Mouse (Mus musculus): ENCODE data around the gene C77080. TPM values are rescaled to one million over a fixed set of nuclear protein-coding genes. Genes with fewer than 3 reads are reported as not detected.
A peak's percentile ranks its signal among the peaks of the same experiment; 100 is the strongest.

C77080 gene
- polyA plus RNA-seq, 1 experiment from 2014 or later = 4.5 TPM

DNA sequence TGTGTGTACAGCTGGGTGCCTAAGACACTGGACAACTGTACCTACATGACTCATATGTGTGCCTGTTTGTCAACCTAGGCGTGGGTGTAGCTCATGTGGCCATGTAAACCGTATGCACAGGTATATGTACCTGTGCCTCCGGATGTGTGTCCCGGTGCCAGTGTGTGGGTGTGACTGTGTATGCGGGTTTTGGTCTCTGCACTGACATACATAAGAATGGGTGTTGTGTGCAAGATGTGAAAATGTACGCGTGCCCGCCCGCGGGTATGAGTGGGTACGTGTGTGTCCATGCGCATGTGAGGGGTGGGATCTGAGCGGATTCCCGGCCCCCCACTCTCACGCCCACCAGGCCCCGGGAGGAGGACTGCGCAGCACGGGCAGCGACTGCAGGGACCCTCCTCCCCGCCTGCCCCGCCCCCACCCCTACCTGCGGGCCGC is 22.6 kb downstream of the C77080 start:
- Histone ChIP-seq H3K27me3 (ENCODE audit: control insufficient read depth, insufficient read depth, low read length) (no peaks in the 10 kb centered on the region), H3K4me2 (ENCODE audit: low read depth, low read length) (peak overlapping the region; percentile 83), H3K9me3 (ENCODE audit: control insufficient read depth, low read length) (no peaks in the 10 kb centered on the region), H3K36me3 (ENCODE audit: control insufficient read depth, insufficient read depth, low read length) (no peaks in the 10 kb centered on the region), H3K4me3 (ENCODE audit: low read depth, low read length) (peak overlapping the region; percentile 74), H3K27ac (ENCODE audit: low read depth, low read length) (peak overlapping the region; percentile 60), H3K9ac (replicated peaks; ENCODE audit: low read depth, low read length) (peak overlapping the region; percentile 76), H3K4me1 (ENCODE audit: control insufficient read depth, insufficient read depth, low read length) (peaks cover 10% of the 10 kb centered on the region)
- ATAC-seq (ENCODE audit: low read depth) = peak; percentile 75
- 0% methylated on average over 21 of the region's 23 CpGs for WGBS

DNA sequence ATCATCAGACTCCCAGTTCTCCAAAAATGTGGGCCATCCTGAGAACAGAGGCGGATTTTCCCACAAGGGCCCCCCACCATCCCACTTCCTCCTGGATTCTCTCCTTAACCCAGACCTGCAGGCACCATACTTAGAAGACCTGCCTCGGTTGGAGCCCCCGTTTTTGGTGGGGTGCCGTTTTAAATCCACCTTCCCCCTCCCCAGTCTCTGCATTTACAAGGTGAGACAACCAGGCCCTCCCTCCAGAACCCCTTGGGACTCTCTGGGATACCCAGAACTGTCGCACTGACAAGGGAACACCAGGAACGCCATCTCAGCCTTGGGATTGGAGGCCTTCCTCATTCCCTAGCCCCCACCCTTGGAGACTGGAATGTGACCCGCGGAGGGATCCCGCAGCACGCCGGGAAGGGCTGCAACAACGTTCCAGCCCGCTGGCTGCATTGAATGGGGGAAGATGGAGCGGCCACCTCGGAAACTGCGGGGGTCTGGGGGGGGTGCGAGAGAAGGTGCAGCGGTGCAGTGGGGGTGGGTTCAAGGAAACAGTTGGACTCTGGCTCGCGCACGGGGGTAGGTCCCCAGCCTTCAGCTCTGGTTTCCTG is 23.3 kb downstream of the C77080 start:
- Histone ChIP-seq H3K36me3 (ENCODE audit: control insufficient read depth, insufficient read depth, low read length) (no peaks in the 10 kb centered on the region), H3K4me2 (ENCODE audit: low read depth, low read length) (peak overlapping the region; percentile 83), H3K4me1 (ENCODE audit: control insufficient read depth, insufficient read depth, low read length) (peaks cover 10% of the 10 kb centered on the region), H3K27me3 (ENCODE audit: control insufficient read depth, insufficient read depth, low read length) (no peaks in the 10 kb centered on the region), H3K9ac (replicated peaks; ENCODE audit: low read depth, low read length) (peak overlapping the region; percentile 76), H3K4me3 (ENCODE audit: low read depth, low read length) (peak overlapping the region; percentile 74), H3K27ac (ENCODE audit: low read depth, low read length) (0 out of 2 replicates have a peak overlapping the region, but pooled peaks have one; percentile 16), H3K9me3 (ENCODE audit: control insufficient read depth, low read length) (no peaks in the 10 kb centered on the region)
- peak; percentile 12; the same call in 1 of the 2 replicates for ATAC-seq (ENCODE audit: low read depth)
- WGBS = 7% methylated on average over 21 of the region's 21 CpGs

DNA sequence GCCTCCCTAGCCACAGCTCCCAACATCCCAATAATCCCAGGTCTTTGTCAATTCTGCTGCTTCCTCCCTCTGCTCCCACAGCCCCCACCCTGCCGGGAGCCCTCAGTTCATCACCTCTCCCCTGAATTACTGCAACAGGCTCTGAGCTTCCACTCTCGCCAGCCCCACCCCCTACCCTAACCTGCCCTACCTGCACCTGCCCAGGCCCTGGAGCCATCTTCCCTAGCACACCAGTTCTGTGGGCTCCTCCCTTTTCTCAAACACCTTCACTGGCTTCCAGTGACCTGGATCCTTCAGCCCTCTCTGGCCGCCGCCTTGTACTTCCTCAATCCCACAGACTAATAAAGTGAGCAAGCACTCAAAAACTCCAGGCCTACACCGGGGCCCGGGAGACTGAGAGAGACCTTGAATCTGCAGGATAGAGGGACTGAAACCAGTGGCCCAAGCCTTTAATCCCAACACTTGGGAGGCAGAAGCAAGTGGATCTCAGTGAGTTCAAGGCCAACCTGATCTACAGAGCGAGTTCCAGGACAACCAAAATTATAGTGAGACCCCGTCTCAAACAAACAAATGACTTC is 24.9 kb downstream of the C77080 start:
- no peak overlapping the region for H3K4me3 ChIP-seq (ENCODE audit: low read depth, low read length)
- H3K4me2 ChIP-seq (ENCODE audit: low read depth, low read length) = no peak overlapping the region
- no peaks in the 10 kb centered on the region for H3K36me3 ChIP-seq (ENCODE audit: control insufficient read depth, insufficient read depth, low read length)
- peaks cover 8% of the 10 kb centered on the region for H3K4me1 ChIP-seq (ENCODE audit: control insufficient read depth, insufficient read depth, low read length)
- no peaks in the 10 kb centered on the region for H3K27me3 ChIP-seq (ENCODE audit: control insufficient read depth, insufficient read depth, low read length)
- ATAC-seq (ENCODE audit: low read depth) = no peak
- H3K27ac ChIP-seq (ENCODE audit: low read depth, low read length) = no peak overlapping the region
- no peak overlapping the region for H3K9ac ChIP-seq (replicated peaks; ENCODE audit: low read depth, low read length)
- 83% methylated on average over 8 of the region's 8 CpGs for WGBS
- H3K9me3 ChIP-seq (ENCODE audit: control insufficient read depth, low read length) = no peaks in the 10 kb centered on the region

DNA sequence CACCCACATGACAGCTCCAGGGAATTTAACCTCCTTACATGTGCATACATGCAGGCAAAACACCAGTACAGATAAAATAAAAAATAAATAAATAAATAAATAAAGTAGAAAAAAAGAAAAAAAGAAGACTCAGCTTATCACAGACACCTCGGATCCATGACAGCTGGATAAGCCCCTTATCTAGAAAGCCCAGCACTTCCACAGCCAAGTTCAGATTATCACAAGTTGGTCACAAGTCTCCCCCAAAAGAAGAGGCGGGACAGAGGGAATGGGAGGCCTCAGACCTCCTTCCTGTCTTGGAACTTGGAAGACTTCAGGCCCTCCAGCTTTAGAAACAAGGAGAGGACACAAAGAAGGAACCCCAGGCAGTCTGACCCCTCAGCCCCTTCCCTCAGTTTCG is 26.1 kb downstream of the C77080 start:
- H3K36me3 ChIP-seq (ENCODE audit: control insufficient read depth, insufficient read depth, low read length) = no peaks in the 10 kb centered on the region
- no peak overlapping the region for H3K27ac ChIP-seq (ENCODE audit: low read depth, low read length)
- no peak overlapping the region for H3K9ac ChIP-seq (replicated peaks; ENCODE audit: low read depth, low read length)
- H3K9me3 ChIP-seq (ENCODE audit: control insufficient read depth, low read length) = no peaks in the 10 kb centered on the region
- no peaks in the 10 kb centered on the region for H3K27me3 ChIP-seq (ENCODE audit: control insufficient read depth, insufficient read depth, low read length)
- H3K4me3 ChIP-seq (ENCODE audit: low read depth, low read length) = no peak overlapping the region
- WGBS = 86% methylated on average over 3 of the region's 3 CpGs
- peaks cover 8% of the 10 kb centered on the region for H3K4me1 ChIP-seq (ENCODE audit: control insufficient read depth, insufficient read depth, low read length)
- H3K4me2 ChIP-seq (ENCODE audit: low read depth, low read length) = no peak overlapping the region
- ATAC-seq (ENCODE audit: low read depth) = no peak

DNA sequence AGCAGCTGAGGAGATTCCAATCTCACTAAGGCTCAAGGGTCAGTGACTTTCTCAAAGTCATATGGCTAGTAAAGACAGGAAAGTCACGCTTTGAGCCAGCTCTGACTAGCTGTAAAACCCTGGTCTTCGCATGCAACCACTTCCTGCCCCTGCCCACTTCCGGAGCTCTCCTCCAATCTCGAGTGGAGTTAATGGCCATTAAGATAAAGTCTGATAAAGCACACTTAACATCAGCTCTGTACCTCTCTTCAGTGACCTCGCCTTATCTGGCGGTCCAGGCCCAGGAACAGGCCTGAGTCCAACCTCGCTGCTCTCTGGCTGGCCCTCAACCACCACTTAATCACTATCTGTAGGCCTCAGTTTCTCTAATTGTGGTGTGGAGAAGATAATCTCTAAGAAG is 26.7 kb downstream of the C77080 start:
- no peak overlapping the region for H3K4me2 ChIP-seq (ENCODE audit: low read depth, low read length)
- H3K36me3 ChIP-seq (ENCODE audit: control insufficient read depth, insufficient read depth, low read length) = no peaks in the 10 kb centered on the region
- 77% methylated on average over 7 of the region's 7 CpGs for WGBS
- H3K27me3 ChIP-seq (ENCODE audit: control insufficient read depth, insufficient read depth, low read length) = no peaks in the 10 kb centered on the region
- no peak overlapping the region for H3K9ac ChIP-seq (replicated peaks; ENCODE audit: low read depth, low read length)
- peaks cover 8% of the 10 kb centered on the region for H3K4me1 ChIP-seq (ENCODE audit: control insufficient read depth, insufficient read depth, low read length)
- H3K27ac ChIP-seq (ENCODE audit: low read depth, low read length) = no peak overlapping the region
- ATAC-seq (ENCODE audit: low read depth) = no peak
- no peaks in the 10 kb centered on the region for H3K9me3 ChIP-seq (ENCODE audit: control insufficient read depth, low read length)
- H3K4me3 ChIP-seq (ENCODE audit: low read depth, low read length) = no peak overlapping the region

DNA sequence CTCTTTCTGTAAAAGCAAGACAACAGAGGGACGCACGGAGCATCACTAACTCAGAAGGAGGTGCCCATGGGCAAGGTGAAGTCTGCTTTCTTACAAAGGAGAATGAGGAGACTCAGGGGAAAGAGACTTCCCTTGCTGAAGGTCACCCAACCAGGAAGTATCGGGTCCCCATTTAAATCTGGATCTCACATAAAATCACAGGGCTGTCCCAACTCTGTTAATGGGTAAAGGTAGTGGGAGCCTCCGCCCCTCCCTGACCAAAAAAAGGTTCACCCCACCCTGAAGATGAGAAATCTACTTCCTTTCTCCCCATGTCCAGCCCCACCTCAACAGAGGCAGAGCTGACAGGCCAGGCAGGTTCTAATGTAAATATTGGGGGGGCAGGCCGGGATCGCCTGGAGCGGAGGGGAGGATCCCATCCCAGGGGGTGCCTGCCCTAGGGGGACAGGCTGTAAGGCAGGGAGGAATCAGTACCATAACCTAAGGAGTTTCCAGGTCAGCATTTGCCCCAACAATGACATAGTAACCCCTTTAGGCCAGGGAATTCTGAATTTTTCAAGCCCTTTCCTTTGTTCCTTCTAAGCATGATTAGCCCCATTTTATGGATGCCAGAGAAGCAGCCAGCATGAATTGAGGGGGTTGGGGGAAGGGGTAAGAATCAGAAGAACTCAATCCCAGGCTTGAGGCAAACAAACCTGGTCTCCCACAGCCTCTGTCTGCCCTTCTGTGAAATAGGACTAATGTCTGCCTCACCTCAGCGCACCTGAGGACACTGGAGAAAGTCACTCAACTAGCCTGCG is 28.4 kb downstream of the C77080 start:
- Histone ChIP-seq H3K9ac (replicated peaks; ENCODE audit: low read depth, low read length) (no peak overlapping the region), H3K27ac (ENCODE audit: low read depth, low read length) (no peak overlapping the region), H3K9me3 (ENCODE audit: control insufficient read depth, low read length) (no peaks in the 10 kb centered on the region), H3K4me3 (ENCODE audit: low read depth, low read length) (no peak overlapping the region), H3K4me1 (ENCODE audit: control insufficient read depth, insufficient read depth, low read length) (peaks cover 6% of the 10 kb centered on the region; the same call in 1 of the 2 replicates), H3K36me3 (ENCODE audit: control insufficient read depth, insufficient read depth, low read length) (no peaks in the 10 kb centered on the region), H3K27me3 (ENCODE audit: control insufficient read depth, insufficient read depth, low read length) (no peaks in the 10 kb centered on the region), H3K4me2 (ENCODE audit: low read depth, low read length) (no peak overlapping the region)
- WGBS = 78% methylated on average over 9 of the region's 9 CpGs
- ATAC-seq (ENCODE audit: low read depth) = no peak

DNA sequence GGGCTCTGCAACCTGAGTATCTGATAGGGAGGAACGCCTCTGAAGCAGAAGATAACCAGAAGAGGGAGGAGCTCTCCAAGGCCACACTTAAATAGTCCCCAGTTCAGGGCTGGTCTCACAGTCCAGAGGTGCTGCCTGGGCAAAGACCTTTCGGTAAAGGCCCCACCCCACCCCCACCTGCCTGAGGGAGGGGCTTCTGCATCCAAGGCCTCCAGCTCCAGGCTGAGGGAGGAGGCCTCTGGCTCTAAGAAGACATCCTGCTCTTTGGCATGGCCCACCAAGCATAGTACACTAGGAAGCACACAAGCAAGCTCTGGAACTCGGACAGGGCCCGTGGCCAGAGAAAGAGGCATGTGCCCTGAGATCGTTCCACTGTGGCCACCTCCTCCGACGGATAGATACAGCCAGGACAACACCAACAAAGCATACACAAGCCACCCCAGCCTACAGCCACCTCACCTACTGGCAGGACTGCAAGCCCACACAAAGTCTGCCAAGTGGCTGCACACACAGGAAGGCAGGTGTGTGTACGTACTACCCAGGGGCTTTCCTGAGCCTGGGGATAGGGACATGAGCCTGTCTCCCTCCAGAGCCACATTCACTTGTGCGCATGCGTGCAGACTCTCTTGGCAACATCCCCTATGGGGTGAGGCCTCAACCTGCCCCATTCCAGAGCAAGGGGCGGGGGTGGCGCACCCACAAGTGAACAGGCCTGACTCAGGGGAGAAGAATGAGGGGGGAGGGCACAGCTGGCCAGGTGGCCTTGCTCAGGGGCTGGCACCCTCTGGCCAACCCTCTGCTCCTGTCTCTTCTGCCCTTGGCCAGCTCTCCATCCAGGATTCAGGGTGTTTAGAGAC is 29.4 kb downstream of the C77080 start:
- WGBS = 75% methylated on average over 12 of the region's 12 CpGs
- Histone ChIP-seq H3K4me1 (ENCODE audit: control insufficient read depth, insufficient read depth, low read length) (peaks cover 11% of the 10 kb centered on the region; the same call in 1 of the 2 replicates), H3K4me3 (ENCODE audit: low read depth, low read length) (no peak overlapping the region), H3K27me3 (ENCODE audit: control insufficient read depth, insufficient read depth, low read length) (no peaks in the 10 kb centered on the region), H3K9me3 (ENCODE audit: control insufficient read depth, low read length) (no peaks in the 10 kb centered on the region), H3K4me2 (ENCODE audit: low read depth, low read length) (no peak overlapping the region), H3K27ac (ENCODE audit: low read depth, low read length) (no peak overlapping the region), H3K36me3 (ENCODE audit: control insufficient read depth, insufficient read depth, low read length) (no peaks in the 10 kb centered on the region), H3K9ac (replicated peaks; ENCODE audit: low read depth, low read length) (no peak overlapping the region)
- ATAC-seq (ENCODE audit: low read depth) = no peak

DNA sequence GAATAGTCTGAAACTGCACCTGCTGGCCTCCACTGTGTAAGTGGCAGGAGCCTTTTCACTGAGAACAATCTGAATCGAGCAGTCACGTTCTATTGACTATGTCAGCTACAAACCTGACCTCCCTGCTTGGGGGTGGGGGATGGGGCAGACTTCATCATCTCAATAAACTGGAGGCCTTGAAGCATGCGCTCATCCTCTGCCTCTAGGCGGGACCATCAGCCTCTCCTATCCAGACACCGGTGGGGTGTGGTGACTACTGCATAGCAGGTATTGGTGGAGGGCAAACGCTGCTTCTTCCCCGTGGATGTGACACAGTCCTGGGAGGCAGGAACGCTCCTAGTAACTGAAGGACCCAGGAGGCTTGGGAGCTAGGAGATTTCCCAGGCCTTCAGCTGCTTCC is 30.3 kb downstream of the C77080 start:
- ATAC-seq (ENCODE audit: low read depth) = no peak
- Histone ChIP-seq H3K4me3 (ENCODE audit: low read depth, low read length) (no peak overlapping the region), H3K4me1 (ENCODE audit: control insufficient read depth, insufficient read depth, low read length) (peaks cover 17% of the 10 kb centered on the region), H3K36me3 (ENCODE audit: control insufficient read depth, insufficient read depth, low read length) (no peaks in the 10 kb centered on the region), H3K27me3 (ENCODE audit: control insufficient read depth, insufficient read depth, low read length) (no peaks in the 10 kb centered on the region), H3K9ac (replicated peaks; ENCODE audit: low read depth, low read length) (no peak overlapping the region), H3K27ac (ENCODE audit: low read depth, low read length) (no peak overlapping the region), H3K4me2 (ENCODE audit: low read depth, low read length) (no peak overlapping the region), H3K9me3 (ENCODE audit: control insufficient read depth, low read length) (no peaks in the 10 kb centered on the region)
- 64% methylated on average over 8 of the region's 8 CpGs for WGBS

All from neural tube, embryonic 14.5 days (tissue).